Mouse (Mus musculus) neural tube, embryonic 12.5 days (tissue): ENCODE measurements around the gene Tmem38a. TPM values are rescaled to one million over a fixed set of nuclear protein-coding genes. Genes with fewer than 3 reads are reported as not detected.
A peak's percentile ranks its signal among the peaks of the same experiment; 100 is the strongest.

ENCODE experiments used
- ATAC-seq: fragments of 200-750 bp; cut with Nextera tagmentation; 2 replicates; pipeline ENCODE4 v1.8.0; 2017; ENCODE audit warnings: low read depth, mild to moderate bottlenecking, moderate TSS enrichment, moderate library complexity; ENCODE audit not compliant: low FRiP score
- H3K27ac ChIP-seq: fragments of 300-500 bp; sonication (generic); 2 replicates; pipeline ENCODE4 v1.5.1; 2016
- H3K27me3 ChIP-seq: fragments of 300-500 bp; sonication (generic); replicated peaks from 2 replicates; pipeline ENCODE4 v1.6.1; 2016; ENCODE audit warnings: mild to moderate bottlenecking
- H3K36me3 ChIP-seq: fragments of 300-500 bp; sonication (generic); 2 replicates; pipeline ENCODE4 v1.6.1; 2016; ENCODE audit warnings: mild to moderate bottlenecking
- H3K4me1 ChIP-seq: fragments of 300-500 bp; sonication (generic); 2 replicates; pipeline ENCODE4 v1.6.1; 2016
- H3K4me2 ChIP-seq: fragments of 300-500 bp; sonication (generic); replicated peaks from 2 replicates; pipeline ENCODE4 v1.6.1; 2016; ENCODE audit warnings: mild to moderate bottlenecking
- H3K4me3 ChIP-seq: fragments of 300-500 bp; sonication (generic); 2 replicates; pipeline ENCODE4 v1.5.1; 2016
- H3K9ac ChIP-seq: fragments of 300-500 bp; sonication (generic); 2 replicates; pipeline ENCODE4 v1.6.1; 2016; ENCODE audit warnings: mild to moderate bottlenecking
- H3K9me3 ChIP-seq: fragments of 300-500 bp; sonication (generic); 2 replicates; pipeline ENCODE4 v1.6.1; 2016; ENCODE audit warnings: mild to moderate bottlenecking
- WGBS: fragments of 180-500 bp; shearing (Covaris S2); methylation state at CpG from one replicate; pipeline ENCODE4 v1.1.7; 2016; 5-methylcytosine and 5-hydroxymethylcytosine counted together
- polyA plus RNA-seq: library from polyadenylated mRNA; unstranded; fragments of >200 nt; fragmentation: Nextera tagmentation; extraction: Ambion mirVana; gene quantifications from 2 replicates; pipeline ENCODE4 v1.2.1, GENCODE M21; 2016

Gene Tmem38a
- polyA plus RNA-seq: 16.4 and 16.7 TPM in 2 replicates

DNA sequence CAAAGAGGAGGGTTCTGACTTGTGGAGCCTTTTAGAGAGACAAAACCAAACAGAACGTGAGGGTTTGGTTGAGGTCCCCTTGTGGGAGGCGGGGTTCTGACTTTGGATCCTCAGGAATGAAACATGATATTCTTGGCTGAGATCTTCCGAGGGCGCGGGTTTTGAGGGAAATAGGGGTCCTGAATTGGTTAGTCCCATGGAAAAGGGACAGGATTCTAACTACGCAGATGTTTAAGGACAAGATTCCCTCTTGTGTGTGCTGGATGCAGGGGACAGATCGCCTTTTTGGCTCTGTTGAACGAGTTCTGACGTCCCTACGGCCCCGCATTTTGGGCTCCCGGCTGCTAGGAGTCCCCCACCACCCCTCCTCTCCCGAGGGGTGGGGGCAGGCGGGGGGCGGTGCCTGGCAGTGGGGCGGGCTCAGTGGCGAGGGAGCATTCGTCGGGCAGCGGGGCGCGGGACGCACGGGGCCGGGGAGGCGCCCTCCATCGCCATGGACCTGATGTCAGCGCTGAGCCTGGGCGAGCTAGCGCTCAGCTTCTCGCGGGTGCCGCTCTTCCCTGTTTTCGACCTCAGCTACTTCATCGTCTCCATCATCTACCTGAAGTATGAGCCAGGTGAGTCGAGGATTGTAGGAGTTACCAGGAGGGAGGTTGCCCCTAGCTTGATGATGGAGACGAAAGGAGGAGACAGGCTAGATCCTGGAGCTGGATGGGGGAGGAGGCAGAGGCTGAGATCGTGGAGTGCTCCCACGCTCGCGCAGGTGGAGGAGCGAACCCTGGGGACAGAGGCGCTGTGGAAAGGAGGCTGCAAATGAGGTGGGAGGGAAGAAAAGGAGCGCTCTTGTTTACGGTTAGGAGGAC is at the start of gene Tmem38a:
TSS of gene Tmem38a (plus strand) at position 445 of the 863 bp plus-strand sequence.
- peak within 1 kb of the TSS; percentile 63 for H3K4me3 ChIP-seq
- no peaks in the 10 kb centered on the region for H3K9me3 ChIP-seq
- ATAC-seq: peak; percentile 26
- peak within 1 kb of the TSS; percentile 74 for H3K9ac ChIP-seq
- H3K27me3 ChIP-seq: no peaks in the 10 kb centered on the region
- under 1% methylated on average over 45 of the region's 45 CpGs for WGBS
- peaks cover 25% of the 10 kb centered on the region for H3K36me3 ChIP-seq
- peak within 1 kb of the TSS; percentile 97 for H3K4me2 ChIP-seq
- peaks cover 23% of the 10 kb centered on the region for H3K4me1 ChIP-seq
- peak within 1 kb of the TSS; percentile 77 for H3K27ac ChIP-seq

DNA sequence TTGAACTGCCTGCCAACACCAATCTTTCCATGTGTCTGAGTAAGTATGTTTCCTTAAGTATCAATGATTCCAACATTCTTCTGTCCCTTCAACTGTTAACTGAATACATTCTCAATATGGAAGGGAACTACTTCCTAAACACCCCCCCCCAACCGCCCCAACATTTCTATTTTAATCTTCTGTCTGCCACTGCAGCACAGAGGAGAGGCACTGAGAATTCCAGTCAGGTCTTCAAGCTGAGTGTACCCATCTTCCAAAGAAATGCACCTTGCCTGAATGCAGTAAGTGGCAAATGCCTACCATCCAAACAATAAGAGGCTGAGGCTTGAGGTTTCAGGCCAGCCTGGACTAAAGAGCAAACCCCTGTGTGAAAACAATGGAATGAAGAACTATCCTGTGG is 39.8 kb upstream of the Tmem38a start:
- Histone ChIP-seq H3K4me3 (no peak overlapping the region), H3K36me3 (no peaks in the 10 kb centered on the region), H3K9me3 (no peaks in the 10 kb centered on the region), H3K27me3 (no peaks in the 10 kb centered on the region), H3K4me1 (no peaks in the 10 kb centered on the region), H3K9ac (no peak overlapping the region), H3K27ac (no peak overlapping the region), H3K4me2 (no peak overlapping the region)
- 94% methylated on average over 1 of the region's 1 CpGs for WGBS
- no peak for ATAC-seq

GRCm38 (mm10) chr8:72534888-72535287 is 37.0 kb upstream of the Tmem38a start:
- Histone ChIP-seq H3K4me3 (no peak overlapping the region), H3K9ac (no peak overlapping the region), H3K4me2 (no peak overlapping the region), H3K4me1 (no peaks in the 10 kb centered on the region), H3K9me3 (no peaks in the 10 kb centered on the region), H3K27me3 (no peaks in the 10 kb centered on the region), H3K36me3 (no peaks in the 10 kb centered on the region), H3K27ac (no peak overlapping the region)
- no peak for ATAC-seq
- 95% methylated on average over 3 of the region's 3 CpGs for WGBS

DNA sequence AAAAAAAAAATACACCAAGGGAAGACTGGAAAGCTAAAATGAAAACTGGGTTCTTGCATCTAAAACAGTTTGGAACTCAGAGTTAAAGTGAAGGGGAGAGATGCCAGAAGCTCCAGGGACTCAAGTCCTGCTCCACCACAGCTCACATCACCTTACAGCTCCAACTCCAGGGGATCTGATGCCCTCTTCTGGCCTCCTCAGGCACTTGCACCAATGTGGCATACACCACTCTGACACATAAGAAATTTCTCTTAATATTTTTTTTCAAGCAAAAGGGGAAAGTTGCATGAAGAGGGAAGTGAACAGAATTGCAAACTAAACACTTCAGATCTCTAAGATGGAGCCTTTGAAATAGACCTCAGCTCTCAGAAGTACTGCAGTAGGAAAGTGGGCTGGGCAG is 32.6 kb upstream of the Tmem38a start:
- Histone ChIP-seq H3K36me3 (peaks cover 6% of the 10 kb centered on the region; the same call in 1 of the 2 replicates), H3K9ac (no peak overlapping the region)
- ATAC-seq: no peak

DNA sequence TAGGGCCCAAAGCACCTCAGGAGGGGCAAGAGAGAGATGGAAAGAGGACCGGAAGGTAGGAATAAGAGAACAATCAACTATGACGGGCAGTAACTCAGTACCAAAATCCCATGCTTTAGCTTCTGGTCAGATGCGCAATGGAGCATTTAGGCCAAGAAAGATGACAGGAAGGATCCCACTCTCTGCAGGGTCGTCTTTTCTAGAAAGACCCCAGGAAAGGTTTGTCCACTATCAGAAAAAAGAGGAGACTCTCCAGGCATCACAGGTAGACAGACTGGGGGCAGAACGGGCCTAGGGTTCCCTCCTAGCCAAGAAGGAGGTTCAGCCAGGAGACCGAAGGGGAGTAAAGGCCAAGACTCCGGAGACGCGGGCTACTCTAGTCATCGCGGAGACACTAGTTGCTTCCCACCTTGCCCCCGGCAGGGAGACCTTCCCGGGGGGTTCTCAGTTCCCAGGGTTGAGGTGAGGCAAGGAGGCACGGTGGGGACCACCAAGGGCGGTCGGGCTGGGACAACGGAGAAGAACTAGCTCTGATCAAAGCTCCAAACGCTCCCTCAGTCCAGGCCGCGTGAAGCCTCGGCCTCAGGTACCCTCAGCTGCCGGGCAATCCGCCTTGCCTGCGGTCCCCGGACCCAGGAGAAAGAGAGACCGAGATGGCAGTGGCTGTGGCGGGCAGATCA is 24.6 kb upstream of the Tmem38a start:
- Histone ChIP-seq H3K36me3 (peaks cover 7% of the 10 kb centered on the region; the same call in 1 of the 2 replicates), H3K4me1 (peaks cover 26% of the 10 kb centered on the region), H3K27me3 (no peaks in the 10 kb centered on the region), H3K4me3 (peak overlapping the region; percentile 94), H3K4me2 (peak overlapping the region; percentile 99), H3K9ac (peak overlapping the region; percentile 95), H3K27ac (peak overlapping the region; percentile 70; the same call in 1 of the 2 replicates), H3K9me3 (no peaks in the 10 kb centered on the region)
- WGBS: 3% methylated on average over 27 of the region's 27 CpGs
- ATAC-seq: no peak; the same call in 1 of the 2 replicates

More for the DNA sequence above, 32.6 kb upstream of the Tmem38a start:
- Histone ChIP-seq H3K4me3 (no peak overlapping the region), H3K27me3 (no peaks in the 10 kb centered on the region), H3K9me3 (no peaks in the 10 kb centered on the region), H3K4me2 (no peak overlapping the region), H3K4me1 (no peaks in the 10 kb centered on the region), H3K27ac (no peak overlapping the region)

- H3K9ac ChIP-seq: peak within 1 kb of the TSS; percentile 95
- H3K36me3 ChIP-seq: peaks cover 11% of the 10 kb centered on the region; the same call in 1 of the 2 replicates
- H3K4me2 ChIP-seq: peak within 1 kb of the TSS; percentile 99
- peak within 1 kb of the TSS; percentile 94 for H3K4me3 ChIP-seq
- peaks cover 26% of the 10 kb centered on the region for H3K4me1 ChIP-seq
- peak; percentile 94 for ATAC-seq
- H3K9me3 ChIP-seq: no peaks in the 10 kb centered on the region
- WGBS: under 1% methylated on average over 92 of the region's 92 CpGs
- no peaks in the 10 kb centered on the region for H3K27me3 ChIP-seq
- H3K27ac ChIP-seq: peak within 1 kb of the TSS; percentile 86
Measured at GRCm38 (mm10) chr8:72547802-72548643, 23.8 kb upstream of the Tmem38a start, which contains the start of gene Med26. Gene Med26, minus strand, starts transcription at chr8:72548270.

DNA sequence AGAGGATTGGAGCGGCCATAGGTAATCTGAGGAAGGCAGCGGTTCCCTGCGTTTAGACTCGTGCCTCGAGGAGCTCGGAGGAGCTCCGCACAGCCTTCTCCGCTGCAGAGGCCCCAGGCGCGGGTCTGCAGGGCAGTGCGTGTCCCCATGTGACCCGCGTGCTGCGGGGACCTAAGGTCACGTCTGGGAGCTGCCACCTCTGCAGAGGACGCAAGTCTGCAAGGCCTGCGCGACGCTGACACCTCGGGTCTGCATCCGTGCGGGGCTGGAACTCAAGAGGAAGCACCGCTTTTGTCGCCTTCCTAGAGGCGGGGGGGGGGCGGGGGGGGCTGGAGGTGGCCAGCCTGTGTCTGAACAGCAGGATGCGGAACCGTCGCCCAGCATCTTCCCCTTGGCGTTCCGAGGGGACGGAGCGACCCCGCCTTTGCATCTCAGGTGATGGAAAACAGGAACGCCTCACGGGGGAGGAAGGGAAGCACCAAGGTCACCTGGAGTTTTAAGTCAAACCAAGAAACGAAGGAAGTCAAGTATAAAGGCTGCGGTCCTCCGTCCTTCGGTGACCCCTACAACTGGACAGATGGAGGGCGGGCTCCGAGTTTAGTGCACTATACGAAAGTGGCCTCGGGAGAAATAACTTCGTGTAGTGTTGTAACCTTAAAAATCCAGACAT is 23.1 kb upstream of the Tmem38a start:
- peak overlapping the region; percentile 94 for H3K4me3 ChIP-seq
- peak; percentile 68; the same call in 1 of the 2 replicates for ATAC-seq
- peak overlapping the region; percentile 99 for H3K4me2 ChIP-seq
- under 1% methylated on average over 45 of the region's 45 CpGs for WGBS
- H3K9me3 ChIP-seq: no peaks in the 10 kb centered on the region
- H3K36me3 ChIP-seq: peaks cover 10% of the 10 kb centered on the region; the same call in 1 of the 2 replicates
- peaks cover 26% of the 10 kb centered on the region for H3K4me1 ChIP-seq
- peak overlapping the region; percentile 78 for H3K9ac ChIP-seq
- no peaks in the 10 kb centered on the region for H3K27me3 ChIP-seq
- peak overlapping the region; percentile 86 for H3K27ac ChIP-seq

DNA sequence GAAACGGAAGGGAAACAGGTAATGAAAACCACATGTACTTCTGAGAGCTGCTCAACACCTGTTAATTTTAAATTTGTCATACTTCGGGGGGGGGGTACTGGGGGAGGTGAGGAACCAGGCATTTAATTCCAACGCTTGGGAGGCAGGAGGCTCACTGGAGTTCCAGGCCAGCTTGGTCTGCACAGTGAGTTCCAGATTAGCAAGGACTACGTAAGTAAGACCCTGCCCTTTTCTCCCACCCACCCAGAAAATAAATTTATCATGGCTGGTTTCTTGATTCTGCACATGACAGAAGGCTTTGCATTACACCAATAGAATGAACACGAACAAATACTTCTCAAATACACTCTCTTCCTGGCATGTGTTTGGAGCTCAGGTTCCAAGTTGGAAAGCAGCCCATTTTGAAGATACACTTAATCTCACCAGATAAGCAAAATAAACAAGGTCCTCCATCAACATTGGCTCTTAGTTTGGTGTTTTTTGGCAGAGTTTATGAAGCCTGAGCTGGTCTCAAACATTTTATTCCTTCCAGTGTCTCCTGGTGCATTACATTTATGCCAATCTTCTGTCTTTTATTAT is 22.5 kb upstream of the Tmem38a start:
- peak overlapping the region; percentile 94 for H3K4me3 ChIP-seq
- 22% methylated on average over 5 of the region's 5 CpGs for WGBS
- no peaks in the 10 kb centered on the region for H3K9me3 ChIP-seq
- peaks cover 26% of the 10 kb centered on the region for H3K4me1 ChIP-seq
- no peaks in the 10 kb centered on the region for H3K27me3 ChIP-seq
- H3K27ac ChIP-seq: no peak overlapping the region
- H3K4me2 ChIP-seq: peak overlapping the region; percentile 99
- peak overlapping the region; percentile 78 for H3K9ac ChIP-seq
- no peak for ATAC-seq
- H3K36me3 ChIP-seq: 0 out of 2 replicates have a peak, but pooled peaks cover 4% of the 10 kb centered on the region

DNA sequence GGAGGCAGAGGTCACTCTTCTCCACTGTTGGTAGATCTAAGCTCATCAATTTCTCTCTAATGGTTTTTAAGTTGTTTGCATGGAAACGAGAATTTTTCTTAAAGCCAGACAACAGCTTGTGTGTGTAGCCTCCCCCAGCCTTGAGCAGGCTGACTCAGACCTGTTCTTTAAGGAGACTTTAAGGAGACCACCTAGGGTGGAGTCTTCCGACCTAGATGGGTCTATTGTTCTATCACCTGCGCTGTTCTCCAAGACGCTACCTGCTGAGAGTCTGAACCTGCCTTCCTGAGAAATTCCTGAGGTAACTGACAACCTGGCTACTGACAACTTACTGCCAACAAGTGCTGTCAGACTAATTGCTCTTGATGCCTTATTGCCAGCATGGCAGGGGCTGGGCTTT is 16.1 kb upstream of the Tmem38a start:
- WGBS: 54% methylated on average over 4 of the region's 4 CpGs
- no peak overlapping the region for H3K4me2 ChIP-seq
- ATAC-seq: no peak
- H3K9me3 ChIP-seq: no peaks in the 10 kb centered on the region
- H3K36me3 ChIP-seq: peaks cover 18% of the 10 kb centered on the region
- H3K27me3 ChIP-seq: no peaks in the 10 kb centered on the region
- H3K9ac ChIP-seq: no peak overlapping the region
- H3K4me3 ChIP-seq: no peak overlapping the region
- H3K27ac ChIP-seq: no peak overlapping the region
- H3K4me1 ChIP-seq: no peaks in the 10 kb centered on the region

GRCm38 (mm10) chr8:72561111-72561689 is 10.7 kb upstream of the Tmem38a start:
- Histone ChIP-seq H3K4me3 (no peak overlapping the region), H3K36me3 (peaks cover 45% of the 10 kb centered on the region), H3K9ac (no peak overlapping the region), H3K9me3 (no peaks in the 10 kb centered on the region), H3K4me2 (no peak overlapping the region), H3K27ac (no peak overlapping the region), H3K4me1 (no peaks in the 10 kb centered on the region), H3K27me3 (no peaks in the 10 kb centered on the region)
- 90% methylated on average over 1 of the region's 1 CpGs for WGBS
- ATAC-seq: no peak

GRCm38 (mm10) chr8:72565970-72566369 is 5.9 kb upstream of the Tmem38a start:
- Histone ChIP-seq H3K27ac (no peak overlapping the region), H3K9ac (no peak overlapping the region), H3K4me1 (peaks cover 9% of the 10 kb centered on the region), H3K4me3 (no peak overlapping the region), H3K27me3 (no peaks in the 10 kb centered on the region), H3K36me3 (peaks cover 62% of the 10 kb centered on the region), H3K9me3 (no peaks in the 10 kb centered on the region), H3K4me2 (no peak overlapping the region)
- WGBS: 96% methylated on average over 2 of the region's 2 CpGs
- no peak for ATAC-seq
